Mouse (Mus musculus): ENCODE results near the gene Acss3. TPM values are rescaled to one million over a fixed set of nuclear protein-coding genes. Genes with fewer than 3 reads are reported as not detected.

Gene Acss3
- under 1 TPM; 0.42 to 0.62 TPM for total RNA-seq (2021)

- peak in 1 of 2 experiments; percentile 4 for DNase-seq (ENCODE audit: extremely low spot score in 1 of 2, low spot score in 1 of 2)
Observed at GRCm38 (mm10) chr10:107123529-107124335, at the start of gene Acss3. Acss3 (minus strand) TSS chr10:107123668.

GRCm38 (mm10) chr10:107172003-107172689 is 48.7 kb upstream of the Acss3 start:
- no peak for DNase-seq (ENCODE audit: extremely low spot score in 1 of 2, low spot score in 1 of 2)

GRCm38 (mm10) chr10:107166486-107166885 is 43.0 kb upstream of the Acss3 start:
- DNase-seq (ENCODE audit: extremely low spot score in 1 of 2, low spot score in 1 of 2) = no peak

GRCm38 (mm10) chr10:107148759-107149158 is 25.3 kb upstream of the Acss3 start:
- no peak for DNase-seq (ENCODE audit: extremely low spot score in 1 of 2, low spot score in 1 of 2)

- DNase-seq (ENCODE audit: extremely low spot score in 1 of 2, low spot score in 1 of 2) = no peak
Observed at GRCm38 (mm10) chr10:107144016-107144415, 20.5 kb upstream of the Acss3 start.

- DNase-seq (ENCODE audit: extremely low spot score in 1 of 2, low spot score in 1 of 2) = no peak
Observed at GRCm38 (mm10) chr10:107142910-107143309, 19.4 kb upstream of the Acss3 start.

- no peak for DNase-seq (ENCODE audit: extremely low spot score in 1 of 2, low spot score in 1 of 2)
Observed at GRCm38 (mm10) chr10:107122744-107123528, 532 bp downstream of the Acss3 start.

GRCm38 (mm10) chr10:107121301-107121700 is 2.2 kb downstream of the Acss3 start:
- no peak for DNase-seq (ENCODE audit: extremely low spot score in 1 of 2, low spot score in 1 of 2)

GRCm38 (mm10) chr10:107119135-107119534 is 4.3 kb downstream of the Acss3 start:
- no peak for DNase-seq (ENCODE audit: extremely low spot score in 1 of 2, low spot score in 1 of 2)

- DNase-seq (ENCODE audit: extremely low spot score in 1 of 2, low spot score in 1 of 2) = no peak
Observed at GRCm38 (mm10) chr10:107116709-107117267, 6.7 kb downstream of the Acss3 start.

- no peak for DNase-seq (ENCODE audit: extremely low spot score in 1 of 2, low spot score in 1 of 2)
Observed at GRCm38 (mm10) chr10:107115930-107116642, 7.4 kb downstream of the Acss3 start.

GRCm38 (mm10) chr10:107115121-107115520 is 8.3 kb downstream of the Acss3 start:
- DNase-seq (ENCODE audit: extremely low spot score in 1 of 2, low spot score in 1 of 2) = no peak

- DNase-seq (ENCODE audit: extremely low spot score in 1 of 2, low spot score in 1 of 2) = no peak
Observed at GRCm38 (mm10) chr10:107094452-107094851, 29.0 kb downstream of the Acss3 start.

- no peak for DNase-seq (ENCODE audit: extremely low spot score in 1 of 2, low spot score in 1 of 2)
Observed at GRCm38 (mm10) chr10:107053846-107054624, 69.4 kb downstream of the Acss3 start.

- no peak for DNase-seq (ENCODE audit: extremely low spot score in 1 of 2, low spot score in 1 of 2)
Observed at GRCm38 (mm10) chr10:107050489-107050888, 73.0 kb downstream of the Acss3 start.

GRCm38 (mm10) chr10:107042656-107043055 is 80.8 kb downstream of the Acss3 start:
- no peak for DNase-seq (ENCODE audit: extremely low spot score in 1 of 2, low spot score in 1 of 2)

GRCm38 (mm10) chr10:107040837-107041236 is 82.6 kb downstream of the Acss3 start:
- no peak for DNase-seq (ENCODE audit: extremely low spot score in 1 of 2, low spot score in 1 of 2)

- no peak for DNase-seq (ENCODE audit: extremely low spot score in 1 of 2, low spot score in 1 of 2)
Observed at GRCm38 (mm10) chr10:107040378-107040777, 83.1 kb downstream of the Acss3 start.

GRCm38 (mm10) chr10:107039211-107039610 is 84.3 kb downstream of the Acss3 start:
- DNase-seq (ENCODE audit: extremely low spot score in 1 of 2, low spot score in 1 of 2) = no peak

All from layer of hippocampus, postnatal 25 days (tissue).